Mouse (Mus musculus) thymus, postnatal 14 days (tissue): ENCODE data around the gene Tent5a.

Experiments
- DNase-seq: peaks from one replicate; pipeline ENCODE4 v3.0.0; 2021

Tent5a gene

GRCm38 (mm10) chr9:85327242-85328211 is at the start of gene Tent5a:
Gene Tent5a, minus strand, starts transcription at chr9:85327348.
- DNase-seq, result peak; percentile 73

GRCm38 (mm10) chr9:85376643-85377307 is 49.6 kb upstream of the Tent5a start:
- DNase-seq, result no peak

GRCm38 (mm10) chr9:85375152-85375551 is 48.0 kb upstream of the Tent5a start:
- DNase-seq, result no peak

GRCm38 (mm10) chr9:85372034-85372433 is 44.9 kb upstream of the Tent5a start:
- no peak for DNase-seq

- no peak for DNase-seq
Observed at GRCm38 (mm10) chr9:85369512-85369911, 42.4 kb upstream of the Tent5a start.

- no peak for DNase-seq
Observed at GRCm38 (mm10) chr9:85357154-85357860, 30.2 kb upstream of the Tent5a start.

GRCm38 (mm10) chr9:85355559-85355958 is 28.4 kb upstream of the Tent5a start:
- DNase-seq, result no peak

GRCm38 (mm10) chr9:85347823-85348523 is 20.8 kb upstream of the Tent5a start:
- no peak for DNase-seq

GRCm38 (mm10) chr9:85342892-85343785 is 16.0 kb upstream of the Tent5a start:
- no peak for DNase-seq

GRCm38 (mm10) chr9:85340303-85340702 is 13.2 kb upstream of the Tent5a start:
- DNase-seq, result no peak

- no peak for DNase-seq
Observed at GRCm38 (mm10) chr9:85336046-85336445, 8.9 kb upstream of the Tent5a start.

GRCm38 (mm10) chr9:85331521-85331920 is 4.4 kb upstream of the Tent5a start:
- no peak for DNase-seq

- DNase-seq, result peak; percentile 88
Observed at GRCm38 (mm10) chr9:85328259-85328658, 1.1 kb upstream of the Tent5a start.

GRCm38 (mm10) chr9:85326292-85327241 is 581 bp downstream of the Tent5a start:
- peak; percentile 20 for DNase-seq

- DNase-seq, result no peak
Observed at GRCm38 (mm10) chr9:85325201-85325868, 1.8 kb downstream of the Tent5a start.

GRCm38 (mm10) chr9:85324158-85324875 is 2.8 kb downstream of the Tent5a start:
- DNase-seq, result no peak

GRCm38 (mm10) chr9:85320167-85320951 is 6.8 kb downstream of the Tent5a start:
- no peak for DNase-seq

- no peak for DNase-seq
Observed at GRCm38 (mm10) chr9:85316122-85316521, 11.0 kb downstream of the Tent5a start.
